7 mouse cellular contexts compared by ENCODE assay signal in the genomic region with DNA sequence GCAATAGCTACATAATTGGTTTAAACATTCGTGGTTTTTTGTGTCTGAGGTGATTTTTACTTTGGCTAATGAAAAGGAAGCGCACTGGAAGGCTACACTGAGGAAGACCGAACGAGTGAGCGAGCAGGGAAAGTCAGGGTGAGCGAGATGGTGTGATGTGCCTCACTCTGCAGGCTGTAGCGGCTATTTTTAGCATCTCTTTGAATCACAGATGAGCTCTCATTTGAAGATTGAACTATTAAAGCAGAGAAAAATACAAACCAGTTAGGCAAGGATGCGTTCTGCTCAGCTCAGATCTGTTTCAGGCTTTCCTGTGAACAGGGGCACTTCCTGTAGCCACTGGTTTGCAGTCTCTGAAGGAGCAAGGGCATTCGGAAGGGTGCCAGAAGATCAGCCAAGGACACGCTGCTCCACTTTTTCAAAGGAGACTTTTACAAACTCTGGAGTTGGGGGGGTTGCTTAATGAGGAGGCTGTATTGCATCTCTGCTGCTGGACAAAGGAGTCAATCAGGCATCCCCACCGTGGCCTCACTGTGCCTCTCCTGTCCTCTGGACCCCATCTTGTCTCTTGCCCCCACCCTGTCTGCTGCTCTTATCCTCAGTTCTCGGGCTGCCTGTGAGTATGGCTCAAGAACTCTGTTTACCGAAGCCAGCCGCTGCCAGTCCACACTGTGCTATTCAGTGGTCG. TPM values are rescaled to one million over a fixed set of nuclear protein-coding genes. Genes with fewer than 3 reads are reported as not detected.
DNase-seq lines count a peak whose midpoint lies in the region; ATAC-seq and TF ChIP-seq lines count a peak whose summit lies in the region.

No protein-coding gene starts in this region.

- no peak for TF ChIP-seq EP300 in lung, postnatal 0 days (IDR thresholded peaks at IDR 0.05)
- TF ChIP-seq EP300 in stomach, postnatal 0 days (optimal IDR thresholded peaks at IDR 0.05) = no peak

- WGBS in hindbrain, embryonic 15.5 days = 39% methylated on average over 15 of the region's 15 CpGs
- 52% methylated on average over 15 of the region's 15 CpGs for WGBS in lung, postnatal 0 days
- WGBS in stomach, postnatal 0 days = 71% methylated on average over 15 of the region's 15 CpGs

- H3K36me3 ChIP-seq in hindbrain, embryonic 15.5 days = no peaks in the 10 kb centered on the region
- no peaks in the 10 kb centered on the region for H3K36me3 ChIP-seq in lung, postnatal 0 days (ENCODE audit: insufficient read depth, low read length)
- H3K36me3 ChIP-seq in stomach, postnatal 0 days (ENCODE audit: control insufficient read depth, insufficient read depth, low read length) = no peaks in the 10 kb centered on the region

- H3K9ac ChIP-seq in hindbrain, embryonic 15.5 days = no peak overlapping the region
- no peak overlapping the region for H3K9ac ChIP-seq in lung, postnatal 0 days (replicated peaks; ENCODE audit: low read depth)
- no peak overlapping the region for H3K9ac ChIP-seq in stomach, postnatal 0 days (ENCODE audit: low read length)

- H3K4me1 ChIP-seq in hindbrain, embryonic 15.5 days (replicated peaks) = peaks cover 56% of the 10 kb centered on the region
- no peaks in the 10 kb centered on the region for H3K4me1 ChIP-seq in lung, postnatal 0 days (ENCODE audit: insufficient read depth, low read depth, low read length)
- no peaks in the 10 kb centered on the region for H3K4me1 ChIP-seq in stomach, postnatal 0 days (replicated peaks; ENCODE audit: control insufficient read depth, insufficient read depth)

- H3K4me2 ChIP-seq in hindbrain, embryonic 15.5 days = no peak overlapping the region
- no peak overlapping the region for H3K4me2 ChIP-seq in lung, postnatal 0 days (replicated peaks; ENCODE audit: low read depth, low read length)
- no peak overlapping the region for H3K4me2 ChIP-seq in stomach, postnatal 0 days (replicated peaks; ENCODE audit: low read depth)

- peak; percentile 84 for DNase-seq in adrenal gland, adult 2 months
- peak; percentile 75 to 81 for DNase-seq in adrenal gland, postnatal 36 days
- peak; percentile 26 for DNase-seq in lung, postnatal 0 days (ENCODE audit: low spot score)
- peak; percentile 56 for DNase-seq in right cerebral cortex, postnatal 14 days
- DNase-seq in urinary bladder, postnatal 4 days (ENCODE audit: low spot score in 2 of 2) = no peak
- DNase-seq in stomach, postnatal 0 days (ENCODE audit: low spot score) = no peak

- ATAC-seq in hindbrain, embryonic 15.5 days (ENCODE audit: low FRiP score, low read depth) = no peak; the same call in 1 of the 2 replicates
- no peak for ATAC-seq in lung, postnatal 0 days
- ATAC-seq in stomach, postnatal 0 days (ENCODE audit: low FRiP score, low TSS enrichment) = no peak

- no peak for TF ChIP-seq CTCF in lung, postnatal 0 days (IDR thresholded peaks at IDR 0.05)
- no peak for TF ChIP-seq CTCF in stomach, postnatal 0 days (IDR thresholded peaks at IDR 0.05; ENCODE audit: low read depth)

- no peaks in the 10 kb centered on the region for H3K9me3 ChIP-seq in hindbrain, embryonic 15.5 days
- no peaks in the 10 kb centered on the region for H3K9me3 ChIP-seq in lung, postnatal 0 days (ENCODE audit: low read length)
- no peaks in the 10 kb centered on the region for H3K9me3 ChIP-seq in stomach, postnatal 0 days (ENCODE audit: control insufficient read depth, low read length)

- H3K4me3 ChIP-seq in hindbrain, embryonic 15.5 days = no peak overlapping the region
- no peak overlapping the region for H3K4me3 ChIP-seq in lung, postnatal 0 days (ENCODE audit: low read depth, low read length)
- H3K4me3 ChIP-seq in stomach, postnatal 0 days (ENCODE audit: low read depth, low read length) = no peak overlapping the region

- peak overlapping the region; percentile 41 for H3K27ac ChIP-seq in hindbrain, embryonic 15.5 days (replicated peaks)
- no peak overlapping the region for H3K27ac ChIP-seq in lung, postnatal 0 days (ENCODE audit: low read length)
- no peak overlapping the region for H3K27ac ChIP-seq in stomach, postnatal 0 days (replicated peaks)

- H3K27me3 ChIP-seq in hindbrain, embryonic 15.5 days = no peaks in the 10 kb centered on the region
- no peaks in the 10 kb centered on the region for H3K27me3 ChIP-seq in lung, postnatal 0 days (replicated peaks; ENCODE audit: insufficient read depth, low read length)
- H3K27me3 ChIP-seq in stomach, postnatal 0 days (ENCODE audit: control insufficient read depth, insufficient read depth, low read length) = no peaks in the 10 kb centered on the region

RNA-seq across cellular contexts. Expression of gene Wasf3, which starts 28.1 kb away (rescaled TPM):
- 10 to 100 TPM; 21.0 to 22.9 TPM for total RNA-seq in adrenal gland, adult 2 months (2021)
- polyA plus RNA-seq in adrenal gland, adult 2 months (2012; rRNA removed) = 24.9 and 34.2 TPM in 2 replicates
- 10 to 100 TPM; 29.4 to 32.2 TPM for total RNA-seq in adrenal gland, postnatal 36 days (2021)
- polyA plus RNA-seq in hindbrain, embryonic 15.5 days (2015; fragmentation: Nextera tagmentation; extraction: Ambion mirVana) = 18.7 and 19.9 TPM in 2 replicates
- polyA plus RNA-seq in lung, postnatal 0 days (2015; fragmentation: Nextera tagmentation; extraction: Ambion mirVana) = 0.31 and 0.37 TPM in 2 replicates
- polyA plus RNA-seq in stomach, postnatal 0 days (2015; fragmentation: Nextera tagmentation; extraction: Ambion mirVana) = 0.45 and 0.50 TPM in 2 replicates

Comparison
In these comparisons a context has a peak if more than half of its experiments do, and no peak if none do; other contexts are left out.
1. DNase-seq: peak in adrenal gland, adult 2 months (single experiment), adrenal gland, postnatal 36 days (2 of 2), lung, postnatal 0 days (single experiment) and right cerebral cortex, postnatal 14 days (single experiment); none in urinary bladder, postnatal 4 days (0 of 2) and stomach, postnatal 0 days (single experiment).
2. RNA of gene Wasf3, which starts 28.1 kb away (polyA plus RNA-seq): 24.9 to 34.2 TPM in adrenal gland, adult 2 months and 18.7 to 19.9 TPM in hindbrain, embryonic 15.5 days; 0.45 to 0.50 TPM in stomach, postnatal 0 days and 0.31 to 0.37 TPM in lung, postnatal 0 days; every median in the first group is over 10 times any median in the second.